Mouse (Mus musculus) liver, embryonic 14.5 days (tissue): ENCODE measurements around the gene Camp.

Experiments
- CTCF ChIP-seq: IDR thresholded peaks from 2 replicates; pipeline ENCODE4 v1.5.1; 2016; ENCODE audit warnings: antibody characterized with exemption, low read depth, control low read depth
- EP300 ChIP-seq: IDR thresholded peaks from 2 replicates; pipeline ENCODE4 v1.6.1; 2016; ENCODE audit warnings: antibody characterized with exemption, low read depth

DNA sequence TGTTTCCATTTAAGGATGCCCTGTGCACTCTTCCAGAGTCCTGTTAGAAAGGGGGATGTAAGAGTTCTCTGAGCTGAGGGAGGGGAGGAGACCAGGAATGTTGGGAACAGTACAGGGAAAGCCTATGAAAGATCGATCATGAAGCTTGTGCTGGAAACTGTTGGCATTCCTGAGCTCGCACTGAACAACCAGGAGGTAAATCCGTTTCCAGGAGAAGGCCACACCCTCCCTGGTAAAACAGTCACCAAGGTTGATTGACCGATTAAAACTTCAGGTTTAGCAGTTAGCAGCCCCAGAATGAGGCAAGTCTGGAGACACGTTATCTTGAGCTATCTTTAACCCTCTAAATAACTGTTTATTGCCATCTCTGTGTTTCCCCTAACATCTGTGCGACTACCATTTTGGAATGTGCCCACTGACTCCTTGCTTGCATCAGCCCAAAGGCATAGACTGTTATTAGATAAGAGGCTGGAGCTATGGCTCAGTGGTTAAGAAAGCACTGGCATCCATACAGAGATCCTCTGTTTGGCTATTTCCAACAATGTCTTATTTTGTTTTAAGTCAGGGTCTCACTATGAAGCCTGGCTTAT, 21.7 kb upstream of the Camp start:
- TF ChIP-seq CTCF (no peak), EP300 (no peak)
